Mouse (Mus musculus) liver, postnatal 0 days (tissue): ENCODE data around the gene Speer2. TPM values are rescaled to one million over a fixed set of nuclear protein-coding genes. Genes with fewer than 3 reads are reported as not detected.

Source experiments
- ATAC-seq: fragments of 200-750 bp; cut with Nextera tagmentation; 2 replicates; pipeline ENCODE4 v1.8.0; 2017; ENCODE audit warnings: mild to moderate bottlenecking, moderate library complexity
- DNase-seq: peaks from one replicate; pipeline ENCODE4 v3.0.0-alpha.2; 2016
- H3K27ac ChIP-seq: fragments of 300-500 bp; sonication (generic); 2 replicates; pipeline ENCODE4 v1.5.1; 2014; ENCODE audit warnings: antibody characterized with exemption, moderate library complexity, mild to moderate bottlenecking, low read depth
- H3K27me3 ChIP-seq: fragments of 300-500 bp; sonication (generic); 2 replicates; pipeline ENCODE4 v1.6.1; 2014; ENCODE audit warnings: low read length, control low read depth, mixed read lengths; ENCODE audit not compliant: insufficient read depth
- H3K36me3 ChIP-seq: fragments of 300-500 bp; sonication (generic); replicated peaks from 2 replicates; pipeline ENCODE4 v1.6.1; 2014; ENCODE audit warnings: mild to moderate bottlenecking, control low read depth, low read length, moderate library complexity, mixed read lengths; ENCODE audit not compliant: insufficient read depth
- H3K4me1 ChIP-seq: fragments of 300-500 bp; sonication (generic); 2 replicates; pipeline ENCODE4 v1.6.1; 2014; ENCODE audit warnings: antibody characterized with exemption, mild to moderate bottlenecking, control low read depth; ENCODE audit not compliant: insufficient read depth
- H3K4me2 ChIP-seq: fragments of 300-500 bp; sonication (generic); 2 replicates; pipeline ENCODE4 v1.6.1; 2014; ENCODE audit warnings: low read depth, mild to moderate bottlenecking, low read length, moderate library complexity, mixed read lengths
- H3K4me3 ChIP-seq: fragments of 300-500 bp; sonication (generic); 2 replicates; pipeline ENCODE4 v1.5.1; 2014; ENCODE audit warnings: low read depth, low read length
- H3K9ac ChIP-seq: fragments of 300-500 bp; sonication (generic); replicated peaks from 2 replicates; pipeline ENCODE4 v1.6.1; 2014; ENCODE audit warnings: mild to moderate bottlenecking, moderate library complexity
- H3K9me3 ChIP-seq: fragments of 300-500 bp; sonication (generic); 2 replicates; pipeline ENCODE4 v1.6.1; 2016; ENCODE audit warnings: mild to moderate bottlenecking, control low read depth, low read length, mixed read lengths
- CTCF ChIP-seq: sonication (generic); IDR thresholded peaks from 2 replicates; pipeline ENCODE4 v1.5.1; 2016; ENCODE audit warnings: antibody characterized with exemption, low read depth
- EP300 ChIP-seq: IDR thresholded peaks from 2 replicates; pipeline ENCODE4 v1.6.1; 2016; ENCODE audit warnings: antibody characterized with exemption, low read depth, mild to moderate bottlenecking
- WGBS: fragments of 180-500 bp; shearing (Covaris S2); extraction: QIAGEN DNeasy Blood & Tissue Kit; methylation state at CpG from one replicate; pipeline ENCODE4 v1.1.7; 2014; ENCODE audit not compliant: insufficient replicate concordance; 5-methylcytosine and 5-hydroxymethylcytosine counted together
- polyA plus RNA-seq: library from polyadenylated mRNA; unstranded; fragments of >200 nt; fragmentation: Nextera tagmentation; extraction: Ambion mirVana; gene quantifications from 2 replicates; pipeline ENCODE4 v1.2.1, GENCODE M21; 2015

Gene Speer2
- polyA plus RNA-seq: 0.28 and 0.34 TPM in 2 replicates

DNA sequence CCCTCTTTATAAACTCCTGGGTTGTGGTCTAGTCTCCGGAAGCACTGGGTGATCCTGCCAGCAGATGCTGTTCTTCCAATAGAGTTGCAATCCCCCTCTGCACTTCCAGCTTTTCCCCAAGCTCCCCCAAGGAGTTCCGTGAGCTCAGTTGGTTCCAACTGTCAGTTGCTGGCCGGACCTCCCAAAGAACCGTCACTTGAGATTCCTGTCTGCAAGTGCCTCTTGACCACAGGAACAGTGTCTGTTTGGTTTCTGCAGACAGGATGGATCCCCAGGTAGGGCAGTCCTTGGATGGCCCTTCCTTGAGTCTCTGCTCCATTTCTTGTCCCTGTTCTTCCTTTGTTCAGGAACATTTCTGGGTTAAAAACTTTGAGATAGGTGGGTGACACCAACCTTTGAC lies at the start of gene Speer2:
Gene Speer2, minus strand, starts transcription at position 101 of the 400 bp plus-strand sequence.
- TF ChIP-seq CTCF (no peak), EP300 (no peak)
- H3K4me3 ChIP-seq: no peak within 1 kb of the TSS
- H3K4me1 ChIP-seq: no peaks in the 10 kb centered on the region
- no peaks in the 10 kb centered on the region for H3K36me3 ChIP-seq
- H3K27ac ChIP-seq: no peak within 1 kb of the TSS
- H3K9me3 ChIP-seq: no peaks in the 10 kb centered on the region
- 82% methylated on average over 4 of the region's 4 CpGs for WGBS
- ATAC-seq: no peak
- H3K4me2 ChIP-seq: no peak within 1 kb of the TSS
- H3K27me3 ChIP-seq: no peaks in the 10 kb centered on the region
- H3K9ac ChIP-seq: no peak within 1 kb of the TSS
- no peak for DNase-seq

DNA sequence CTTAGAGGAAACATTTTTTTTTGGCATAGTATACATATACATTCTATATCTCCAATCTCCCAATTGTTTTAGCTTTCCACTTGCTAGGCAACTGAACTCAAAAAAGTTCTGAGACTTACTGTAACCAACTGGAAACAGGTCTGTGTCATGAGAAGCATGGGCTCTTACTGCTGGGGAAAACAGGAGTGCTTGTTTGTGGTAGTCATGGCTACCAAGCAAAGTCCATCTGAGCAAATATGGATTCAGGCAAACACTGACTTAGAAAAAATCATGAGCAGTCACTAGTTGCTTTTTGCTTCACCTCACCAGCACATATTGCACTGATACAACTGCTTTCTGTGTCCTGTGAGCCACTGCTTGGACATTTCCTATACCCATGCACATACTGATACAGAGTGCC lies 40.8 kb upstream of the Speer2 start:
- DNase-seq (peak; percentile 18), ATAC-seq (peak; percentile 97)
- no peaks in the 10 kb centered on the region for H3K27me3 ChIP-seq
- H3K4me3 ChIP-seq: no peak overlapping the region
- H3K4me1 ChIP-seq: no peaks in the 10 kb centered on the region
- no peak for TF ChIP-seq EP300
- no peak for TF ChIP-seq CTCF
- H3K9ac ChIP-seq: no peak overlapping the region
- no peak overlapping the region for H3K4me2 ChIP-seq
- no peaks in the 10 kb centered on the region for H3K36me3 ChIP-seq
- H3K9me3 ChIP-seq: no peaks in the 10 kb centered on the region
- no peak overlapping the region for H3K27ac ChIP-seq

DNA sequence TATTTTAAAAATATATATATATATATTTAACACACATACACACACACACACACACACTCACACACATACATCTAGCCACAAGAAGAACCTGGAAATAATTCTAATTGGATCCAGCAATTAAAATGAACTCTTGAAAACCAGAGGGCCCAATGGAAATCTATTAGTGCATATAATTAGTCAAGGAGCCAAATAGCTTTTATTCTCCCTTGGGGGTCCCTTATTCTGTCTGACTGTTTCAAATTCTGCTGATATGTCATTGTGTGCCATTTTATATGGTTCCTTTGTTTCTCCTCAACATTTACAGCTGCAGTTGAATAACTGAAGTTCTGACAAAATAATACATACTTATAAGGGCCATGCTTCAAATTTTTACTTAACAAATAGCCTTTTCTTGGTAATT lies 17.2 kb upstream of the Speer2 start:
- H3K9ac ChIP-seq: no peak overlapping the region
- DNase-seq: no peak
- no peak for ATAC-seq
- H3K4me3 ChIP-seq: no peak overlapping the region
- H3K4me1 ChIP-seq: no peaks in the 10 kb centered on the region
- no peak for TF ChIP-seq EP300
- no peak for TF ChIP-seq CTCF
- H3K27me3 ChIP-seq: no peaks in the 10 kb centered on the region
- H3K4me2 ChIP-seq: no peak overlapping the region
- H3K36me3 ChIP-seq: no peaks in the 10 kb centered on the region
- H3K27ac ChIP-seq: no peak overlapping the region
- no peaks in the 10 kb centered on the region for H3K9me3 ChIP-seq

DNA sequence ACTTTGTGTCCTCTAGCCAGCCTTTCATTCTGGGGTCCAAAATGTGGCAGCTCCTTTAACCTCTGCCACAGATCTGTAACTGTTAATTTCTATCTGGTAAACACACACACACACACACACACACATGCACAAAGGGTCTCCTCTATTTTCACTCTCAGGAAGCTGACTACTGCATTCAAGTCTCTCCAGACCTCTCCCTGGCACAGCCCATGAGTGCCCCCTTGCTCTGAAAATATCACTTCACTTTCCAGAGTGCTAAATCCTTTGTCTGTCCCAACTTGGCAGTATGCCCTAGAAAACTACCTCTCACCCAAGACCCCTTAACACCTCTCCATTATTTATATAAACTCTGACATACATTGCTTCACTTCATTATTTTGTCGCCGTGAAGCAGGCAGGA lies 26.9 kb downstream of the Speer2 start:
- Histone ChIP-seq H3K9me3 (no peaks in the 10 kb centered on the region), H3K4me3 (no peak overlapping the region), H3K4me1 (no peaks in the 10 kb centered on the region), H3K27me3 (no peaks in the 10 kb centered on the region), H3K9ac (no peak overlapping the region), H3K36me3 (no peaks in the 10 kb centered on the region), H3K4me2 (no peak overlapping the region), H3K27ac (no peak overlapping the region)
- 77% methylated on average over 2 of the region's 2 CpGs for WGBS
- ATAC-seq: no peak
- DNase-seq: no peak
- TF ChIP-seq CTCF (no peak), EP300 (no peak)

DNA sequence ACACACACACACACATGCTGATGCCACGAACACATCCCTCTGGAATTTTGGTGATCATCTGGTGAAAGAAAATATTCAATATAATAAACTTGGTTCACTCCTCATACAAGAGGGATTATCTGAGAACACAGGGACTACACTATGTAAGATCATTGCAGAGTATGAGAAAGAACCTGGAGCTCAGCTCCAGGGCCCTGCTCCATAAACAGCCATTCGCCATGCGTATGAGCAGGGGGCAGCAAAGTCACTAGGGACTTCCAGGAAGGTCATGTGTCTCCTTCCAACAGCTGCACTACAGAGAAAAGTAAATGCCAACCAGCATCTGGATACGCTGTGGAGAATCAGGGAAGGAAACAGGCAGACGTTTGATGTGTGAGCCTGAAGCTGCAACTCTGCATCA lies 49.9 kb downstream of the Speer2 start:
- 54% methylated on average over 5 of the region's 5 CpGs for WGBS
- TF ChIP-seq EP300 (no peak), CTCF (no peak)
- H3K27me3 ChIP-seq: no peaks in the 10 kb centered on the region
- ATAC-seq: no peak
- no peak overlapping the region for H3K27ac ChIP-seq
- H3K36me3 ChIP-seq: no peaks in the 10 kb centered on the region
- DNase-seq: no peak
- H3K4me2 ChIP-seq: no peak overlapping the region
- H3K9ac ChIP-seq: no peak overlapping the region
- H3K4me1 ChIP-seq: no peaks in the 10 kb centered on the region
- no peaks in the 10 kb centered on the region for H3K9me3 ChIP-seq
- H3K4me3 ChIP-seq: no peak overlapping the region
